Mouse (Mus musculus) bone marrow, adult 2 months (tissue): ENCODE data around the gene Nell1. TPM values are rescaled to one million over a fixed set of nuclear protein-coding genes. Genes with fewer than 3 reads are reported as not detected.

Experiments
- H3K27ac ChIP-seq: fragments of 200-500 bp; 2 replicates; pipeline ENCODE4 v1.5.1; 2012; ENCODE audit warnings: low read depth, mild to moderate bottlenecking, control low read depth, inconsistent platforms, low read length; ENCODE audit not compliant: control insufficient read depth, poor library complexity, insufficient read depth
- H3K4me1 ChIP-seq: fragments of 200-500 bp; 2 replicates; pipeline ENCODE4 v1.6.1; 2011; ENCODE audit warnings: low read length; ENCODE audit not compliant: control insufficient read depth, insufficient read depth
- H3K4me3 ChIP-seq: fragments of 200-500 bp; replicated peaks from 2 replicates; pipeline ENCODE3; 2011; ENCODE audit warnings: mild to moderate bottlenecking, low read depth, low read length, control low read depth; ENCODE audit not compliant: control insufficient read depth
- CTCF ChIP-seq: fragments of 200-500 bp; IDR thresholded peaks from 2 replicates; pipeline ENCODE4 v1.5.1; 2011; ENCODE audit warnings: low read length, control low read depth; ENCODE audit not compliant: control insufficient read depth, insufficient read depth
- POLR2A ChIP-seq: fragments of 200-500 bp; IDR thresholded peaks from 2 replicates; pipeline ENCODE4 v1.6.1; 2011; ENCODE audit warnings: low read depth, mild to moderate bottlenecking, control low read depth, low read length, borderline replicate concordance; ENCODE audit not compliant: control insufficient read depth
- WGBS: fragments of 180-500 bp; shearing (Covaris S2); methylation state at CpG from one replicate; pipeline ENCODE4 v1.1.7; 2018; 5-methylcytosine and 5-hydroxymethylcytosine counted together
- polyA plus RNA-seq: library from polyadenylated mRNA; stranded (reverse); fragments of >200 nt; gene quantifications from 2 replicates; pipeline ENCODE4 v1.2.4, GENCODE M21; 2011; ENCODE audit warnings: low replicate concordance; ENCODE audit not compliant: missing spikeins, insufficient read depth, insufficient read length

Gene Nell1
- polyA plus RNA-seq, 1 experiment, result not detected

DNA sequence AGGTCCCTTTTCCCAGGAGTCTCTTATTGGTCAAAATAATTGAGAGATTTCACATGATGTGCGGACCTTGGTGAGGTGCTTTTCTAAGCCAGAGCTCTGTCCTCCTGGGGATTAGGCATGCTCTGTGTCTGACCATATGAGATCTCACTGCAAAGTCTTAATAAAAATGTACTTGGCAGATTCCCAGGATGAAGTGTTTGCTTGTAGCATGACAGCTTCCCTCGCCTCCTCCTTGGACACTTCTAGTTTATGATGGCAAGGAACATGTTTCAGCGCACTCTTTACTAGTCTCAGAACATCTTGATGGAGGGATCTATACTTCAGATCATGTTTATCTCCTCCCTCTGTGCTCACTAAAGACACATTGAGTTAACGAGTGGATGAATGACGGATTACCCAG is 143.7 kb downstream of the Nell1 start:
- no peaks in the 10 kb centered on the region for H3K4me1 ChIP-seq
- WGBS, result 82% methylated on average over 5 of the region's 5 CpGs
- TF ChIP-seq CTCF (no peak), POLR2A (no peak)
- H3K27ac ChIP-seq, result no peak overlapping the region
- H3K4me3 ChIP-seq, result no peak overlapping the region

DNA sequence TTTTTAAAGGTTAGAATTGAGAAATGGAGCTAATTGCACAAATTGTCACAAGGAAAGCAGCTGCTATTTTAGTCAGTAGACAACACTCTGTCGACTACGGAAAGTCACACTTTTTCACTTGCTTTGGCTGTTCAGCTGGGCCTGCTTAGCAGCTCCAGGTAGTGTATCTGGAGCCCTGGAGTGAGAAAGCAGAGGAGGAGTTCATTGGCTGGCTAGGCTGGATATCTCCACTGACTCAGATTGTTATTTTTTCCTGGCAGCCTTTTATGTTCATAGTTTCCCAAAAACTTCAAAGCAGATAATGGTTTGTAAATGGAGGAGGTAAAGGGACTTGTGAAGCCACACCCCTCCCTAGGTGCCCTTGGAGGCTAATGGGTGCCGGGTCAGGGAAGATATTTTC is 163.0 kb downstream of the Nell1 start:
- Histone ChIP-seq H3K4me3 (no peak overlapping the region), H3K27ac (no peak overlapping the region), H3K4me1 (no peaks in the 10 kb centered on the region)
- TF ChIP-seq CTCF, result no peak
- TF ChIP-seq POLR2A, result no peak
- 79% methylated on average over 3 of the region's 3 CpGs for WGBS

DNA sequence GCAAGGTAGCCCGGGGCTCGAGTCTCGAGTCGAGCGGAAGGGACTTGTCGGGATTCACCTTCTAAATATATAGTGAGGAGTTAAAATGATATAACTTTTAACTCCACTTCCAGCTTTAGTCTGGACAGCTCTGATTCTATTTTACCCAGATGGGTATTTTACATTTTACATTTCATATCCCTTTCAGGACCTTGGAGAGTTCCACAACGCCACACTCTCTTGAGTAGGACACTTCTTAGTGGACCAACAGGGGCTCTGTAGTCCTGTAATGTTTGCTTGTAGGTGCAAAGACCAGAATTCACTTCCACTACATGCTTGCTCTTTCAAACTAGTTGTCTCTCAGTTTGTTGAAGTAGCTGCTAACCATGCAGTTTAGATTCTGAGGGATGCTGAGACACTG is 174.7 kb downstream of the Nell1 start:
- 87% methylated on average over 7 of the region's 7 CpGs for WGBS
- H3K27ac ChIP-seq, result no peak overlapping the region
- H3K4me1 ChIP-seq, result no peaks in the 10 kb centered on the region
- H3K4me3 ChIP-seq, result no peak overlapping the region
- TF ChIP-seq POLR2A (no peak), CTCF (no peak)

DNA sequence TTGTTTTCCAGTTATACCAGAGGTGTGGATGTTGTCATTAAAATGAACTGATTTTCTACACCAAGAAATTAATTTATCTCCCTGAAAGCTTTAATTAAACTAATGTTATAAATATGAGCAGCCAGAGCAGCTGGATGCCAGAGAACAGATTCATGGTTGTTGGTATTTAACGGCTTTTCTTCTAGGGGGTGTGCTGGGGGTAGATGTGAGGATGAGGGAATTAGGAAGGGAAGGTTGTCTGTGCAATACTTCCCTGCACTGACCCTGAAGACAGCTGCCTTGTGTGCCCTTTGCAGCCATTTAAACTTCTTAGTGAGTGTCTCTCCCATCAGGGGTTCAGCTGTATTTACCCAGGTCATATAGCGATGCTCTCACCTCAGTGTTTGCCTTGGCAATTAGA is 176.2 kb downstream of the Nell1 start:
- Histone ChIP-seq H3K4me1 (no peaks in the 10 kb centered on the region), H3K4me3 (no peak overlapping the region), H3K27ac (no peak overlapping the region)
- TF ChIP-seq CTCF (no peak), POLR2A (no peak)
- WGBS, result 80% methylated on average over 2 of the region's 2 CpGs

DNA sequence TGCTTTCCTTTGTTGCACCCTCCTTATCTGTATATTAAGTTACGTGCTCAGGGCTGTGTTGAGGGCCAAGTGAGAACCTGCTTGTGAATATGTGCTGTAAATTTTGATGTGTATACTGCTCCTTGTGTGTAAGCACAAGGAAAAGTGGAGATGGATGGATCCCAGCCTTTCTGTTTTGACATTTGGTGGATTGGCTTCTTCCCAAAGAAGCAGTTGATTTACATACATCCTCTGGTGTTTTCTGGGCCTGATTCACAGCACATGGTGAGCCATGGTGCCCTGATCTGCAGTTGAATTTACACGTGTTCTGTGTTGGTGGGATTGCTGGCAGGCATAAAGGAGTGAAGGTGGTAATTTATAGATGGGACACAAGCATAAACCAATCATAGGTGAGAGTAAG is 179.0 kb downstream of the Nell1 start:
- Histone ChIP-seq H3K4me1 (no peaks in the 10 kb centered on the region), H3K27ac (no peak overlapping the region), H3K4me3 (no peak overlapping the region)
- WGBS, result 66% methylated on average over 2 of the region's 2 CpGs
- TF ChIP-seq POLR2A, result no peak
- no peak for TF ChIP-seq CTCF

DNA sequence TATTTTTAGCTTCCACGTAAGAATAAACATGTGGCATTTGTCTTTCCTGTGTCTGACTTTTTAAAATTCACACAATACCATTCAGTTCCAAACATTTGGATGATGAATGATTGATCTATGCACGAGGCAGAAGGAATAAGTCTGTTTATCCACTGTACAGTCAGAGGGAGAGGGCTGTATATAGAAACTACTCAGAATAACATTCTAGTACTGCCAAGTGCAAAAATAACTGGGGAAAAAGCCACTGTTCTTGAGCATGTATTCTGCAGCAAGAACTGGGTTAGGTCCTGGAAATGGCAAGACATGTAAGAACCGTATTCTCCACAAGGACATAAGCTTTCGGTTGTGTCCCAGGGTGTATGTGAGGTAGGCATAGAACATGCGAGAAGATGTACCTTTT is 187.9 kb downstream of the Nell1 start:
- H3K4me1 ChIP-seq, result no peaks in the 10 kb centered on the region
- 68% methylated on average over 5 of the region's 5 CpGs for WGBS
- TF ChIP-seq POLR2A (no peak), CTCF (no peak)

DNA sequence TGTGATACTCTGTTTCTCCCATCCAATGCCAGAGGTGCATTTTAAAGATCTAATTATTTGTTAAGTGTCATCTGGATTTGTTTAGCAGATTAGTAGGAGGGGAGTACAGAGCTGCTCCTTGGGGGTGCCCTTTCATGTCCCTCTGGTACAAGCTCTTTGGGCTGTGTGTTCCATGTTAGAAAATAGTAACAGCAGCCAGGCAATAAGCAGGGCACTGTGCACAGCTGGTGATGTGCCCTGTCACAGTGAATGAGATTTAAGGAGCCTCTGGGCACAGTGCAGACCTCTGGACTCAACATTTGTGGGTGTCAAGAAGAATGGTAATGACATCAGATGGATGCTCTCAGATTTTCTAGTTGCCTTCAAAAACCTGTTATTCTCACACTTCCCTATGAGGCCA is 194.1 kb downstream of the Nell1 start:
- H3K27ac ChIP-seq, result no peak overlapping the region
- no peak overlapping the region for H3K4me3 ChIP-seq
- TF ChIP-seq CTCF (no peak), POLR2A (no peak)
- no peaks in the 10 kb centered on the region for H3K4me1 ChIP-seq

More for the DNA sequence above, 187.9 kb downstream of the Nell1 start:
- H3K27ac ChIP-seq, result no peak overlapping the region
- H3K4me3 ChIP-seq, result no peak overlapping the region

DNA sequence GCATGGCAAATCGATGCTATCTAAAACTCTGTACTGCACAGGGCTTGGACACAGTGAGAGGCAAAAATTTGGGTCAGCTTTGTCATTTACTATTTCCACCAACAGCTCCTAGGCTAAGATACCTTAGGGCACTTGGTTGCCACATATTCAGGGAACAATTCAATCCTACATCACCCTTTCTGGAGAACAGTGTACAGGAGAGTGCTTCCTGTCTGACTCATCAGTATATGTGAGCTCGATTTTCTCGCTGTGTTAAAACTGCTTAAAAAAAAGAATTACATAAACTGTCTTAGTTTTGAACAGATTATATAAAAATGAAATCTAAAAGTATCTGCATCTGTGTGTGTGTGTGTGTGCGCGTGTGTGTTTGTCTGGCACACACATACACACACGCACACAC is 211.6 kb downstream of the Nell1 start:
- Histone ChIP-seq H3K4me1 (no peaks in the 10 kb centered on the region), H3K4me3 (no peak overlapping the region), H3K27ac (no peak overlapping the region)
- no peak for TF ChIP-seq CTCF
- no peak for TF ChIP-seq POLR2A
- 73% methylated on average over 6 of the region's 6 CpGs for WGBS

DNA sequence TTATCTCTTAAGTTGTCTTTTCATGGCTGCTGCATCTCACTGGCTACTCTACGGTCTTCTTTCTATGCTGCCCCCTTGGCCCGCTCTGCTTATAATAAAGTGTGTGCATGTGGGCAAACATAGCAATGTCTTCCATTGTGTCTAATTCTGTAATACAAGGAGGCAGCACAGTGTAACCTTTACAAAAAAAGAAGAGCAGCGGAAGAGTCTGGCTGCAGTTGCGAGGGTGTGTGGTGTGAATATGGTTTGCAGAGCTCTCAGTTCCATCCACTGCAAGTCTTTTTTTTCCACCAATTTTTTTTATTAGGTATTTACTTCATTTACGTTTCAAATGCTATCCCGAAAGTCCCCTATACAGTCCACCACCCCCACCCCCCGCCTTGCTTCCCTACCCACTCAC is 219.3 kb downstream of the Nell1 start:
- TF ChIP-seq POLR2A, result no peak
- no peak for TF ChIP-seq CTCF
- no peak overlapping the region for H3K4me3 ChIP-seq
- no peak overlapping the region for H3K27ac ChIP-seq
- no peaks in the 10 kb centered on the region for H3K4me1 ChIP-seq
- 83% methylated on average over 7 of the region's 7 CpGs for WGBS
